Mouse (Mus musculus) ovary, postnatal 10 days (tissue): ENCODE results near the gene St8sia2.
A peak's percentile ranks its signal among the peaks of the same experiment; 100 is the strongest.

ENCODE experiments used
- DNase-seq: peaks from one replicate; pipeline ENCODE4 v3.0.0; 2022; ENCODE audit warnings: low spot score

St8sia2 gene

DNA sequence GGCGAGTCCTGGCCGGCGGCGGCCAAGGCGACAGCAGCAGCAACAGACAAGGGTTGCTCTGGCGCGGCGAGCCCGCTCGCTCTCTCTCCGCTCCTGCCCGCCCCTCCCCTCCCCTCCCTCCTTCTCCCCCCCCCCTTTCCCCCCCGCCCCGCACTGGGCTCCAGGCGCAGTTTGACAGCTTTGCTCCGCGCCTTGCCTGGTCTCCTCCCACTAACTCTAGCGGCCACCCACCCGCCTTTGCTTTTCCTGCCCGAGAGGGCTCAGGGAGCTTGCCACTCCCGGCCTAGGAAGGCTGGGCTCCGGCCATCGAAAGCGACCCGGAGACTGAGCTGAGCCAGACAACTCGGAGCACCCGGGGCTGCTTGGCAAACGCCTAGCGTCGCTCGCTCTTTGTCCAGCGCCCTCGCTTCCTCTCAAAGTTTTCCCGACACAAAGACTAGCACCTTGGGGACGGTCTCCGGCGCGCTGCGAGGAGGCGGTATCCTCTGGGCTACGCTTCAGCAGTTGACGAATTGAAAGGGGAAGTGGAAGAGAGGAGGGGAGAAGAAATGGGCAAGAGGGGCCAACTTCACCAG is at the start of gene St8sia2:
St8sia2 (minus strand) TSS at position 90 of the 575 bp plus-strand sequence.
- DNase-seq: peak; percentile 15

- no peak for DNase-seq
Measured at GRCm38 (mm10) chr7:74061076-74061475, 47.6 kb upstream of the St8sia2 start.

- no peak for DNase-seq
Measured at GRCm38 (mm10) chr7:74060306-74060946, 46.9 kb upstream of the St8sia2 start.

- no peak for DNase-seq
Measured at GRCm38 (mm10) chr7:74059684-74060083, 46.2 kb upstream of the St8sia2 start.

DNA sequence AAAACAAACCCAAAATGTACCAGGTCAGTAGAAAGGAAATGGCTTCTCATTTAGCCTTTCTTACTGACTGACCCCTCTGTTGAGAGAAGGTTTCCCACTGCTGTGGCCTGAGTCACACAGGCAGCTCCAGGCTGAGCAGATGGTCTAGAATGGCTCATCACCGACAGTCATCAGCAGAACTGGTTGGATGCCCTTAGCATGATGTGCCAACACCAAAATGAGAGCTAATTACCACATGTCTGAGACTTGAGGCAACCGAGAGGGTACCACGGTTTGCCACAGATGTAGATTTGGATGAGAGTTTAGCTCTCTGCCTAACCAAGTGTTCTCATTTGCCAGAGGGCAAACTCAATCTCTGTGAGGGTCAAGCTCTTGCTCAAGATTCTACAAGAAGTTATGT is 42.3 kb upstream of the St8sia2 start:
- DNase-seq: no peak

DNA sequence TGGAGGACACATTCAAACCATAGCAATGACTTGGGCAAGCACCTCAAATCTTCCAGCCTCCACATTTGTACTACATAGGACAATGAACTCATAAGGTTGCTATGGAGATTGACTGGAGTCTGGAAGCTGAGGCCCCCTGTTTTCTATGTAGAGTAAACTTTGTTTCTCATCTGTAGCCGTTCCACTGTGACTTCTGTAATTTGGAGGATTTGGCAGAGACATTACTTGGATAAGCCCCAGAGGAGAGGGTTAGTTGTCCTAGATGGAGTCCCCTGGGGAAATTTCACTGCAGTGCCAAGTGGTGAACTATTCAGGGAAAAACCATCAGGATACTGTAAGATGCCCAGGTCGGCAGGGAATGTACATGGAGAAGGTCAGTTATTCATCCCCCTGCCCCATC is 34.1 kb upstream of the St8sia2 start:
- DNase-seq: no peak

GRCm38 (mm10) chr7:74045166-74045957 is 31.9 kb upstream of the St8sia2 start:
- DNase-seq: no peak

DNA sequence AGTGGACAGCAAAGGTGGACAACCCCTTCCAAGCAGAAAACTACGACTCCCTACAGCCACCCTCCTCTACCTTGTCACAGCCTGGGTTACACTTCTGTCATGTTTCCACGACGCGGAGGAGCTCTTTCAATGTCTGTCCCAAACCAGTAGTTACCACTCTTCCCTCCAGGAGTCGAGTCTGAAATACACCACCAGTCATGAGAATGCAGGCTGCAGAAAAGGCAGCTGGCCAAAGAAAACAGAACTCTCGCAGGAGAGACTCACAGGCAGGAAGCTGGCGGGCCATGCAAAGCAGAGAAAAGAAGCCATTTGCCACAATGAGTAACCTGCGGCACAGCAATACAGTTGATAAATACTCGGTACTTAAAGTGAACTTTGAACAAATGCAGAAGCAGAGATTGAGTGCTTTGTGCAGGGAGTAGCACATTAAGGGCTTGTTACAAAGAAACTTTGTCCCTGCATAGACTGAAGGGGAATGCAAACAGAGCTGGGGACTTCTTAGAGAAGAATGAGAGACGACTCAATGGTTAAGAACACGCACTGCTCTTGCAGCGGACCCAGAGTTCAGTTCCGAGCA is 30.2 kb upstream of the St8sia2 start:
- no peak for DNase-seq

- DNase-seq: no peak
Measured at GRCm38 (mm10) chr7:74025007-74025406, 11.5 kb upstream of the St8sia2 start.

- no peak for DNase-seq
Measured at GRCm38 (mm10) chr7:74024171-74024570, 10.7 kb upstream of the St8sia2 start.

DNA sequence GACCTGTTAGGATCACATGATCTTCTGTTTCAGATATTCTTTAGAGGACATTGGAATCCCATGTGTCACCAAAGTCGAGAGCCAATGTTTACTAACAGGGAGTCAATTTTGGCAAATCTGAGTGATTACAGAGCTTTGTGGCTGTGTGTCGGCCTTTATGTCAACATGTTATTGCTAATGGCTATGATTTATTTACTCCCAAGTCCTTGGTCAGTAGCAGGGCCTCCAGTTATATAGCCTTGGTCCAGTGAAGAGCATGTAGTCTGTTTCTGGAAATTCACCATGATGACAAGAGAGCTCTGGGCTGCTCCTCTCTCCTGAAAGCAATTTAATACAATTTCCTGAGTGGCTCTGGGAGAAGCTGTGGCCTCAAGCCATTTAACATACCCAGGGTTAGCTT is 9.1 kb upstream of the St8sia2 start:
- no peak for DNase-seq

DNA sequence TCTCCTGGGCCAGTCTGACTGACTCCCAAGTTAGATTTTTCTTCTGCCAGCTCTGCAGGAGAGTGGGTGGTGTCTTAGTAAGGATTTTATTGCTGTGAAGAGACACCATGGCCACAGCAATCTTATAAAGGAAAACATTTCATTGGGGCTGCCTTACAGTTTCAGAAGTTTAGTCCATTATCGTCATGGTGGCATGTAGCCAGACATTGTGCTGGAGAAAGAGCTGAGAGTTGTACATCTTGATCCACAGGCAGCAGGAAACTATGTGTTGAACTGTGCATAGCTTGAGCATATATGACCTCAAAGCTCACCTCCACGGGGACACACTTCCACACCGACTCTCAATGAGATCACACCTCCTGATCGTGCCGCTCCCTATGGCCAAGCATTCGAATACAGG is 8.3 kb upstream of the St8sia2 start:
- no peak for DNase-seq

- no peak for DNase-seq
Measured at GRCm38 (mm10) chr7:74016613-74017012, 3.1 kb upstream of the St8sia2 start.

DNA sequence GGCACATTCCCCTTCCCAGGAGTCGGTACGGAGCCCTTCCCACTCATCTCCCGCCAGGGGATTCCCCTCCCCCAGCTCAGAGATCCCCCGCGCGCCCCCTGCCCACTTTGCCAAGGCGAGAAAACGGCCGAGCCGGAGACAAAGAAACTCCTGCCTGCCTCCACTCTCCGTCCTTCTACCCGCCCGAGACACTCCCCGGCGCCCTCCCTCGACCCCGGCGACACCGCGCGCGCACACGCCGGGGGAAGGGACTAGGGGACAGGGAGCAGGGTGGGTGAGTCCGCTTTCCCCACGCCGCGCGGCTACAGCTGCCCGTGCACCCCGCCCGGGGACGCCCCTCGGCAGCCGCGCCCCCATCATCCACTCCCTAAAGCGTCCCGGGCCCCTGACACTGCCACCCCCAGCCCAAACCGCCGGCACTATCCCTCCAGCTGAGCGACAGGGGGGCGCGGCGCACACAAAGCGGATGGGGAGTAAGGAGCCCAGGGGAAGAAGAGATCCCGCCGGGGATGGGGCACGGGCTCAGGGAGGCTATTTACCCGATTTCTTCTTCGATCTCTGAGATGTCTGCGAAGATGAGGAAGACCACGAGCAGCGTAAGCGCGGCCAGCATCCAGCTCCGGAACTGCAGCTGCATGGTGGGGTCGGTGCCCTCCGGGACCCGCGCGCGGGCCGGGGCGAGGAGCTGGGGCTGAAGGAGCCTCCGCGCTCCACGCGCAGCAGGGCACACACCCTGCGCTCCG is 461 bp downstream of the St8sia2 start:
- DNase-seq: no peak

DNA sequence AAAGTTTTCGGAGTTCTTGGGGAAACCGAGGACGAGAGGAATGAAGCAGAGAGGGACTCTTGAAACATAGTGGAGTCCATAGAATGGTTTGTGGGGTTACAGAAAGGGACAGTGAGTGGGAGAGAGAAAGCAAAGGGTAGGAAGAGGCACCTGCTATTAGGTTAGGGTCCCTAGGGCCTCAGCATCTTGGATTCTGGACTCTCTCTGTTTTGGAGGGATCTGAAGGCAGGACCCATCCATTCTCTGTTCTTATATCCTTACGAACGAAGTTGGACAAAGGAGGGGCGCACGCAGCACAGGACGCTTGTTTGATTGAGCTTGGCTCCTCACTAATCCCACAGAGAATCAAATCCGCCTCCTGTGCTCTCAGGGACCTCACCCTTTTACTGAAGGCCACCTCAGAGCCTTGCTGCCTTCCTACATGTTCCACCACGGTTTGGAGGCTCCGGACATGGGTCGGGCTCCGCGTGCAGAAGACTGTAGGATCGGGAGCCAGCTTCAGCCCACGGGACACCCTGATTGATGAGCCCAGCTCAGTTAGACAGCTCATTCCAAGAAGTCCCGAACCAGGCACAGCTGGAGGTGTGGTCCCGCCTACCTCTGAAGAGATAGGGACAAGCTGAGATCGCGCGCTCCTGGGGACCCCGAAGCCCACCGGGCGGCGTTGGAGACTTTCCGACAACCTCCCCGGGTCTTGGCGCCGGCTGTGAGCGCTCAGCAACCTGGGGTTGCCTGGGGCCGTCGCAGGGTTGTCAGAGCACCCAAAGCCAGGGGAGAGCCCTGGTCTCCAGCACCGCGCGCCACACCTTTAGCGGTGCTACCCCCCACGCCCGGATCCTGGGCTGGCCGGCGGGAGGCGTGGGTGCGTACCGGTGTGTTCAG is 1.3 kb downstream of the St8sia2 start:
- DNase-seq: no peak

DNA sequence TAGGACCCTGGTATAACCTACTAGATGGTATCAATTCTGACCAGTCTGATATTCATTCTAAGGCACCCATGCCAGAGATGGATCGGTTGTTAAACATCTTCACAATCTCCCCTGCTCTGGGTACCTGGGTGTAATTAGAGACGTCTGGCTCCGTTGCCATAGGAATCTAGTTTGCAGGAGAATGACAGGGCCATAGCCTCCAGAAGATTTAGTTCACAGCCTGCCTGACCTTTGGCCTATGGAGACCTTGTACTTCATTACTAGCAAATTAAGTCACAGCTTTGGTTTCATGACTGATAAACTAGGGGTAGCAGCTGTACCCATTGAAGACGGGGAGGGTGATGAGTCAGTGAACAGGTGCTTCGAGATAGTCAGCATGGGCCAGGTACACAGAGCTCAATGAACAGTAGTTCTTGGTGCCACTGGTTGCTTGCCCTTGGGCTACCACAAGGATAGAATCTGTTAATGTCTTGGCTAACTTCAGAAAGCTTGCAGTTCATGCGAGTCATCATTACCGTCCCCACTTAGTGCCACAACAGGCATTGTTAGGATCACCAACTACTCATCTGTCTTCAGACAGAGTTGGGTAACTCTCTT is 4.4 kb downstream of the St8sia2 start:
- DNase-seq: no peak

DNA sequence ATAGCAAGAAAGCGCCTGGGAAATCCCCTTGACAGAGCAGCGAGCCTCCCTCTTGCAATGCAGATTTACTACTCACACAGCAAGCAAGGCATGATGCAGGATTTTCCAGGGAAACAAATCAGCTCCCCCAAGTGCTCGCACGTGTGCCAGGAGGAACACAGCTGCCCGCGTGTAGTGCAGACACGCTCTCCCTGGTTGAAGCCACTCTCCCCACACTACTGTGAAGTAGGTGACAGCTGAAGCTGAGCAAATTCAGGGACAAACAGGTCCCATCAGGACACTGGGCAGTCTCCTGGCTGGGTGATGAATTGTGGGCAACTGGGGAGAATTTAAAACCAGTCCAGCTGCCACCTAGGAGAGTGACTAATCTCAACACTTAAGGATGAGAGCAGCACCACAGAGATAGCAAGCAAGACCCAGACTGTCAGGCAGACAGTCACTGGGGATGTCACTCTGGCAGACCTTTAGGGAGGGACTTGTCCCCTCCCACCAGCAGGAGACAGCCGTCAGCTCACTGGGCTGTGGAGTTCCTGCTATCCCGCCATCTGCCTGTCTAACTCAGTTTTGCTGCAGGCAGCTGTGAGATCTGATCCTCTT is 6.6 kb downstream of the St8sia2 start:
- no peak for DNase-seq

DNA sequence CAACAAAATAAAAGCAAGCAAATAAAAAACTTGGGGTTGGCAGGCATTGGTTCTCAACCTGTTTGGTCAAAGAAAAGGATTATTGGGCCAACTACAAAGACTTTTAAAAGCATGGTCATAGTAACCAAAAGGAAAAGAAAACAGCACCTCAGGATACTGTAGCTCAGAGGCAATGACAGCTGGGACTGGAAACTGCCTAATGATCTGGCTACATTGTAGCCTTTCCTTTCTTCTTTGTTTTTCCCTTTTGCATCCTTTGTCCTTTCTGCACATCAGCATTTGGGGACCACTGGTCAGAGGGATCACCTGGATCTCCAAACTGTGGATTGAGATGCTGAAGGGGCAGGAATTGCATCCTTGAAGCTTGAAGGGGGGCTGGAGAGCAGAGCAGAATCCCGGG is 7.1 kb downstream of the St8sia2 start:
- no peak for DNase-seq

GRCm38 (mm10) chr7:74000743-74001510 is 12.6 kb downstream of the St8sia2 start:
- no peak for DNase-seq

GRCm38 (mm10) chr7:73989366-73989765 is 24.1 kb downstream of the St8sia2 start:
- no peak for DNase-seq
